Mouse (Mus musculus) layer of hippocampus, adult 18-20 months (tissue): ENCODE results near the gene Gm26620. TPM values are rescaled to one million over a fixed set of nuclear protein-coding genes. Genes with fewer than 3 reads are reported as not detected.

ENCODE experiments used
- DNase-seq, 2 experiments: peaks; one replicate each; pipeline ENCODE4 v3.0.0; 2022; ENCODE audit warnings: low spot score in 2 of 2
- total RNA-seq, 2 experiments: library from RNA; stranded (reverse); gene quantifications; 2 replicates each; pipeline ENCODE4 v1.2.3; 2021

Gm26620 gene
- total RNA-seq, 2 experiments from 2014 or later: 0.54 to 0.71 TPM

DNA sequence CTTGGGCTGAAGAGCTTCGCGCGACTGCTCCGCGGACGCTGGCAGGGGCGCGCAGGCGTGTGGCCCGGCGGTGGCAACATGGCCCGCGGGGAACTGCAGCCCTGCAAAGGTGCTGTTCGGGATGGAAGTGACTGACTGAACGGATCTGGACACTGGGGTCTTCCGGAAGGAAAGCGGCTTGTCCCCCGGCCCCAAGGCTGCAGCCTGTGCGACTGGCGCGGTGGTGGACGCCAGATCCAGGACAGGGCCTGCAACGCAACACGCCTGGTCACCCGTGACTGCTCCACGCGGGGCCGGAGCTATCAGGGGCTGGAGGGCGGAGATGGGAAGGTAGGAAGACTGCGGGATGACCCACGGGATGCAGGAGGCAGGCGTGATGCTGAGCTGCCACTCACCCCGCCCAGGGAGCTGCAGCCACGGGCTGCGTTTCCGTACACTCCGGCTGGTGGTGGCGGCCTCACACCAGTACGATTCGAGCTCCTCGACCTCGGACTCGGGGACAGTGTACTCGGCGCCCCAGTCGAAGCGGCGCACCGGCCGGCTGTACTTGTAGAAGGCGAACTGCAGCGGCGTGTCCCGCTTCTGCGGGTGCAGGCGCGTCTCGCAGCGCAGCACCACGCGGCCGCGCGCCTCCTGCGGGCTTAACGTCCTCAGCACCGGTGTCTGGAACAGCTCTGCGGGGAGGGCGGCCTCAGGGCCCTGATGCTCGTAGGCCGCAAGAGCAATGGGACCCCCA lies 22.8 kb downstream of the Gm26620 start:
- DNase-seq: peak in 1 of 2 experiments; percentile 30

DNA sequence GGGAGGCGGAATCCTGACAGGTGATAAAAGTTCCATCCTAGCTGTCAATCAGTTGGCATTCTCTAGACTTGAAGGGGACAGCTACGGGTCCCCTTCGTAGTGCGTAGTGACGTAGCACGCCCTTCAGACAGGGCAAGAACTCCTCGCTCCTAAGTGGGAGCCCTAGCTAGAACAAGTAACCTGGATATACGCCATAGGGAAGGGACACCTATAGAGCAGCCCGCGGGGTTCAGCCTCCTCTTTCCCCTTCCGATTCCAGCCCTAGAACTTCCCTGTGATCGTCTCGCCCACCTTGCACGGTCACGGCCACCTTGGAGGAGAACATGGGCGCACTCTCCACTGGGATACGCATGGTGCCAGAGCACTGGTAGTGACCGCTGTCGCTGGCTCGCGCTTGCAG lies 23.5 kb downstream of the Gm26620 start:
- DNase-seq: no peak

DNA sequence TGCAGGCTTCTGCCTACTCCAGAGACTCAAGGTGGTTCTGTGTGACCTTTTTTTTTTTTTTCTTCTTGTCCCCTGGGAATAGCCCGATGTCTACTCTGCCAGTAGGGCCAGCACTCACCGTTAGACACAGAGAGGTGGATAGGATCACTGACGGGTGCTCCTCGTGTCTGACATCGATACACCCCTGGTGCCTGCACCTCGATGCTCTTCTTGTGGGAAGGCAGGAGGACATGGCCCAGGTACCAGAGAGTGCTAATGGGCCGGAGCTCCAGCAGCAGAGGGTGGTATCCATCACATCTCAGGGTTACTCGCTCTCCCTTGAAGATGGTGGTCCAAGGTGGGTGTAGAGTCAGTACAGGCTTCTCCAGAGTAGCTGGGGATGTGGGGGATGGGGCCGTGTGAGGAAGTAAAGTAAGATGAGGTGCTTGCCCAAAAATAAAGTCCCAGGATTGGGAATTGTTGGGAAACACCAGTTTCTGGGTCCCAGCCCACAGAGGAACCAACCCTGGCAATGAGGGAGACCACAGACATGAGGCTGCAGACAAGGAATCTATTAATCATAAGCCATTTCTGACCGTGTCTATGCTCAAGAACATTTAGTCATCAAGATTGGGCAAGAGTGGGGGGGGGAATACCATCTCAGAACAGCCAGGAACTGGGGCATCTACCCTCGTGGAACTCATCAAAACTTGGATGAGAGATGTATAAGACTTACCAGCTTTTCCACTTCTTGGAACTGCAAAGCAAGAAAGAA lies 27.2 kb downstream of the Gm26620 start:
- no peak for DNase-seq

DNA sequence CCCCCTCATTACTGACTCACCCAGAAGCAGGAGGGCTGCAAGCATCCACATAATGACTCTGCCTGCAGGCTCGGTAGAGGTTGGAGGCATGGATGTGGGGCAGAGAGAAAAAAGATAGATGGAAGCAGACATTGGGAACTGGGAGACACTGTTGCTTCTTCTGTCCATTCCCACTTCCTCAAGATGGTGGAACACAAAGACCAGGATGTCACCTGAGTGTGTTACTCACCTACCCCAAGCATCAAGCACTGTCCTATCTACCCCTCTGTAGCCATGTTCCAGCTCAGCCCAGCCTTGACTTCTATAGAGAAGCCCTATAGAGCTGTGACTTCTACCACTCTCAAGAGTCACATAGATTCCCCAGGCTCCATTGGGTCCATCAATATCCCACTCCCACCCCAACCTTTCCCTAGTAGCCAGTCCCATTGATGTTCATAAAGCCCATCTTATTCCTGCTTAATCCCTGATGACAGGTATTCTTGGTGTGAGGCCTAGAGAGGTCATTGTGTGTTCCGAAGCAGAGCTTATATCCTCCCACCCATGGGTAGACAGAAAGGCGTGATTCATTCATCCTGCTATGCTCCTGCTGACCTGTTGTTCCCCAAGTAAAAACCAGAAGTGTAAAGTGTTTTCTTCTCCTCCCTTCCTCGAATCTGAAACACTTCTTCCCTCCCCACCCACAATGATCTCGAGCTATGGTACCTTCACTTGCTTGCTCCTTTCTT lies 28.2 kb downstream of the Gm26620 start, which contains the start of gene Fcrlb:
Fcrlb (minus strand) TSS at position 51 of the 725 bp plus-strand sequence.
- no peak for DNase-seq

DNA sequence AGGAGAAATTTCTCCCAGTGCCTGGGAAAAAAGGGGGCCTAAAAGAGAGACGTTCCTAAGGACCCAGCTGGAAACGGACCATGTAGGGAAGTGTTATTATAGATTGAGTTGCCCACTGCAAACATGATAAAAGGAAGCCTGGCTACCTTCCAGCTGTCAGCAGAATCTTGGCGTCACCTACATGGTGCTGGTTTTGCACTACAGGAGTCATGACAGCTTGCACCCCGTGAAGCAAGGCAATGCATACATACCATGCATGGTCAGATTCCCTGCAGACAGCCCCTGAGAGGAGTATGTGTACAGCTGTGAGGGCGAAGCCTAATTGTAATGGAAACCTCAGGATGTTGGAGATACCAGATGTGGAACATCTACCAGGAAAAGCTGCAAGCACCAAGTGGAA lies 30.8 kb downstream of the Gm26620 start:
- DNase-seq: no peak

DNA sequence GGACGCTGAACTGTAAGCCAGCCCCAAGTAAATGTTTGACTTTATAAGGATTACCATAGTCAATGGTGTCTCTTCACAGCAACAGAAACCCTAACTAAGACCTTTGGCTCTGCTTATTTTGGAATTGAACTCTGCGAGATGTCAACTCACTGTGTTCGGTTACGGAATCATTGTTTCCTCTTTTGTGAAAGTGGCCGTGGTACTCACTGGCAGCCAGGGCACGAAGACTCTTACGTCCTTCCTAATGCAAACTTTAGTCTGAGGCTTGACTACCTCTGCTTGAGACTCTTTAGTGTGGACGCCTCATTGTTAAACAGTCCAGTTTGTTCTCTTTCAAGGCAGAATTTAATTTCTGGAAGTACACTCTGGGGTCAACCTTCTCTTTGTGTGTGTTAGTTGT lies 34.4 kb downstream of the Gm26620 start:
- no peak for DNase-seq

DNA sequence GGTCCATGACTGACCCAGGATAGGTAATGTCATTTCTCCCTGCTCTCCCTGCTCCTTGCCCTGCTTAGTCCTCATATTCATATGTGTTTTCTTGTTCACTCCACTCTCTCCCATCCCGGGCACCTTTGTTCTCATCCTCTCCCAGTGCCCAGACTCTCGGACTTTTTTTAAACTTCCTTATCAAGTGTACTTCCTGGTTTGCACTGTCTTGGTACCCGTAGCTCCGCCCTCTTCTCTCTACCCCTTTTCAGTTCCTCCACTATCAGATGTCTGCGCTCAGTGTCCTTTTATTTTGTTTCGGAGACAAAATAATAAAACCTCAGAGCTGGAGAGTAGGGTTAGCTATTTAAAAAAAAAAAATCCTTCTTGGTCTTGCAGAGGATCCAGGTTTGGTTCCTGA lies 39.6 kb downstream of the Gm26620 start:
- DNase-seq: no peak

DNA sequence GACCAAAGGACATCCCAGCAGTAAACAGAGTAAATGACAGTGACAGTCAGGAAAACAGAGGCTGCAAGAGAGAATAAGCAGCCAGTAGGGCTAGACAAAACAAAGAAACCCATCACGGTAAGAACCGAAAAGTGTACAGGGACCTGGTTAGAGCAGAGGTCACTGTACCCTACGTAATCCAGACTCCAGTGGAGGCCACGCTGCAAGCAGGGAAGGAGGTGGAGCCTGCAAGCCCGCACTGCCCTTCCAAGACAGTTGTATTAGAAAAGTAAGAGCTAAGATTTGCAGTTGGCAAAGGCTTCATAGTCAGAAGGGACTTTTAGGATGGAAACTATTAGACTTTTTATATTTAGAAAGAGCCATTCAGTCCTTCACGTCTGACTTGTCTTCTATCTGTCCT lies 42.1 kb downstream of the Gm26620 start:
- no peak for DNase-seq

DNA sequence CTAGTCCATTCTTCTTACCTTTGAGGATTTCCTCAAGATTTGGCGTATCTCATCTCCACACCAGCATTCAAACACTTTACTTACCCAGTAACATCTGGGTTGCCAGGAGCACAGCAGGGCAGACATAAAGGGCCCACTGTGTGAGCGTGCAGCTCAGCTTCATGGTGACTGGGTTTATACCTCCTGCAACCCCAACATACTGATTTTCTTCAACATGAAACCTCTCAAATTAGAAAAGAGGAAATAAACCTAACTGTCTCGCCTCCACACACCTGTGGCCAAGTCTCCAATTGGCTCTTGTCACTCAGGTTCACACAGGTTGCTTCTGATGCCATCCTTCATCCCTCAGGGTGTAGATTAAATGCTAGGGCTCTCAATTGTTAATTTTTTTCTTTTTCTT lies 42.5 kb downstream of the Gm26620 start, which contains the start of gene Fcrla:
Fcrla (minus strand) TSS at position 206 of the 400 bp plus-strand sequence.
- DNase-seq: no peak

DNA sequence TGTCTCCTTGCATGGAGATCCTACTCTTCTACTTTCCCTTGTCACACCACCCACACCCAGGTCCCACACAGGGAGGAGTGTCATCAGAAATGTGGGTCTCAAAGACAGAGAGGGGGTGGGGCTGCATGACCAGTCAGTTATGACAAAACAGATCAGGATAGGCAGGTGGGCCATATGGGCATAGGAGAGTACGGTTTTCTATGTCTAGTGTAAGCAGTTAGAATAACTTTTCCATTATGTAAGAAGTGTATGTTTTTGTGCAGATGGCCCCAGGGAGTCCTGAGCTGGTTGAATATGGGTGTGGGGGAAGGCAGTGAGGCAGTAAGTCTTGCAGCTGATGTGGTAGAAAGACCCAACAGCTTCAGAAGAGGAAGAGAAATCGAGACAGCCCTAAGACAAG lies 43.6 kb downstream of the Gm26620 start:
- DNase-seq: no peak

DNA sequence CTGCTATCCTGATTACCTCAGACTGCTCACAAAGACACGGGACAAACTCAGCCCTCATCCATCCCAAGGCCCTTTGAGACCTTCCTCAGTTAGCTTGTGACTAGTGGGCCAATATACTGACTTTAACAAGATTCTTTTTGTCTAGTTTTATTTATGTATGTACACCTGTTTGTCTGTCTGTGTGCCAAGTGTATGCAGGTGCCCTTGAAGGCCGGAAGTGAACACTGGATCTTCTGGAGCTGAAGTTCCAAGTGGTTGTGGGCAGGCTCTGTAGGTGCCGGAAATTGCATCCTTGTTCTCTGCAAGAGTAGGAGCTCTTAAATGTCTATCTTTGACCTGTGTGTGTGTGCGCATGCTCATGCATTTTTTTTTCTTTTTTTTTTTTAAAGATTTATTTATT lies 44.4 kb downstream of the Gm26620 start:
- no peak for DNase-seq

DNA sequence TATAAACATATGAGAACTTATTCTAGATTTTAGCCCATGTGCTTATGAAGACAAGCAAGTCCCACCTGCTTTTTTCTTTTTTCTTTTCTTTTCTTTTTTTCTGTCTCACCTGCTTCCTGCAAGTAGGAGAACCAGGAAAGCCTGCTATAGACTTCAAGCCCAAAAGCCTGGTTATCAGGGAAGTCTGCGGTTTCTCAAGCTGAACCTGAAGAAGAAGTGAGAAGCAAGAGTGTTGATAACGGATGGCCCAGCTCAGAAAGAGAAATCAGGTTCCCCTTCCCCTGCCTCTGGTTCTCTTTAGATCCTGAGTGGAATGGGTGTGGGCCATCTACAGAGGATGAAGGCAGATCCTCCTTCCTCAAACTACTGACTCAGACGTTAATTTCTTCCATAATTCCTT lies 47.2 kb downstream of the Gm26620 start:
- no peak for DNase-seq

DNA sequence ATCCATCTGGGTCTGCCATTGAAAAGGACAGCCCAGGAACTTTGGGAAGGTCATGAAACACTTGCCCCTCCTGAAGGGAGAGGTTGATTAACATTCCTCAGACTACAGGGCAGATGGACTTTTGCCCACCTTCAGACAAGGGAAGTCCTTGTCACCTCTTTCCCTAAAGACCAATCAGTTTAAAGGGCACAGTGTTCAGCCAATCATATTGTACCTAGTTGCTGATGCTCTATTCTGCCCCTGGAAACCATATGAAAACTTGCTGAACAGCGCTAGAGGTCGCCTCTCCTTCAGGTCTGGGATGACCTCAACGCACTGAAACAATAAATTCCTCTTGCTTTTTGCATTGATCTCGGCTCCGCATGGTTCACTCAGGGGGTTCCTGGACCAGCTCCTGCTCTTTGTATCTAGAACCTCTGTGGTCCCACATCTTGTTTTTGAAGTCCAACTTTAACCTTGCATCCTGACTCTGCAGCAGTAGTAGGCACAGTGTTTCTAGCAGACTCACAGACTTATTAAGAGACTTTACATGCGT lies 48.6 kb downstream of the Gm26620 start:
- no peak for DNase-seq

DNA sequence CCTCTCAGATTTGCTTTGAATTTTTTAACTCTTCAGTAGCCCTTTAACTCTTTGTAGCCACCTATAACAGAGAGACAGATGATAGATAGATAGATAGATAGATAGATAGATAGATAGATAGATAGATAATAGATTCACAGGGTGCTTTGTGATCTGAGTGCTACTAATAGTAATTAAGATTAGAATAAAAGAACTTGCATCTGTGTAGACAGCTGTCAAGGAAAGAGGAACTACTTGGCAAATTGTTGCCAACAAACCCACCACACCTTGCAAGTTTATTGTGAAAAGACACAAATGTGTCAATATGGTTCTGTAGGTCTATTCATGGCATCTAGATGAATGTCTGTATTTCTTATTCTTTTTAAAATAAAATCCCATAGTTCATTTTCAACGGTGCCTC lies 49.1 kb downstream of the Gm26620 start:
- no peak for DNase-seq

DNA sequence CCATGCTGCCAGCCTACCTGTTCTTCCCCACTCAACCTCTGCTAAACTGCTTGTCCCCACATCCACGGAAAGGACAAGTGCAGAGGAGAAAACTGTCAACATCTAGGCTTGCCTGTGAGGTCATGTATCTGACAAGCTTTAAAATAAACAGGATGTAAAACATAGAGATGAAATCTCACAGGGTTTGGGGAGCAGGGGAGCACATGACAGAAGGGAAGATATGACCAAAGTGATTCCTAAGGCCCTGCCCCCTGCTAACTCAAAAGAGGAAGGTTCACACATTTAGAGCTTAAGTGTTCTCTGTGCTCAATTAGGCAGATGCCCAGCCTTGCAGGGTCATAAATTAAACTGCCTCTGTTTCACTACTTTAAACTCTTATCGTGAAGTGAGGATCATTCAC lies 49.5 kb downstream of the Gm26620 start:
- no peak for DNase-seq

Other genes starting within 250 kb of the Gm26620 start
- 10 to 100 TPM; 38.6 to 43.0 TPM for gene Olfml2b, start 240.5 kb upstream of the Gm26620 start, total RNA-seq
- 10 to 100 TPM; 50.9 to 51.6 TPM for gene Atf6, start 17.3 kb upstream of the Gm26620 start, total RNA-seq
- gene Dusp12, start 475 bp downstream of the Gm26620 start, total RNA-seq: 10 to 100 TPM; 14.7 to 15.8 TPM
- gene Fcrlb, start 27.9 kb downstream of the Gm26620 start, total RNA-seq: under 1 TPM; 0.25 to 0.33 TPM
- gene Fcrla, start 42.5 kb downstream of the Gm26620 start, total RNA-seq: not detected
- gene Fcgr2b, start 91.5 kb downstream of the Gm26620 start, total RNA-seq: 1 to 10 TPM; 4.0 to 4.4 TPM
- gene Fcgr4, start 133.9 kb downstream of the Gm26620 start, total RNA-seq: under 1 TPM in 1 of 2 experiments, not detected in 1; 0.25 TPM
- gene Fcgr3, start 179.9 kb downstream of the Gm26620 start, total RNA-seq: 10 to 100 TPM in 1 of 2 experiments, 1 to 10 TPM in 1; 9.9 to 12.5 TPM
- gene Cfap126, start 228.9 kb downstream of the Gm26620 start, total RNA-seq: 1 to 10 TPM; 1.5 to 2.0 TPM